Mouse (Mus musculus) E14TG2a.4 (cell line): ENCODE data around the gene Car10.

Source experiments
- H3K27me3 ChIP-seq: 2 replicates; pipeline ENCODE4 v1.6.1; 2014; ENCODE audit warnings: low read length, control low read depth; ENCODE audit not compliant: insufficient read depth
- H3K36me3 ChIP-seq: 2 replicates; pipeline ENCODE4 v1.6.1; 2014; ENCODE audit warnings: low read length, control low read depth; ENCODE audit not compliant: insufficient read depth
- H3K4me1 ChIP-seq: replicated peaks from 2 replicates; pipeline ENCODE4 v1.6.1; 2014; ENCODE audit warnings: low read depth, low read length, control low read depth
- H3K4me3 ChIP-seq: replicated peaks from 2 replicates; pipeline ENCODE4 v1.5.1; 2014; ENCODE audit warnings: mild to moderate bottlenecking, low read length
- H3K9me3 ChIP-seq: 2 replicates; pipeline ENCODE4 v1.6.1; 2014; ENCODE audit warnings: low read length, control low read depth
- CTCF ChIP-seq: conservative IDR thresholded peaks from 2 replicates; pipeline ENCODE4 v1.5.1; 2014; ENCODE audit warnings: low read length
- NANOG ChIP-seq: IDR thresholded peaks from 2 replicates; pipeline ENCODE4 v1.6.1; 2014; ENCODE audit warnings: borderline replicate concordance, low read length, mixed read lengths
- POU5F1 ChIP-seq: IDR thresholded peaks from 2 replicates; pipeline ENCODE4 v1.6.1; 2014; ENCODE audit warnings: low read length, borderline replicate concordance

Gene Car10

GRCm38 (mm10) chr11:93512843-93513242 lies 415.0 kb downstream of the Car10 start:
- Histone ChIP-seq H3K4me3 (no peak overlapping the region), H3K27me3 (no peaks in the 10 kb centered on the region), H3K4me1 (no peaks in the 10 kb centered on the region), H3K36me3 (no peaks in the 10 kb centered on the region), H3K9me3 (no peaks in the 10 kb centered on the region)
- TF ChIP-seq CTCF = no peak
- no peak for TF ChIP-seq NANOG
- TF ChIP-seq POU5F1 = no peak

GRCm38 (mm10) chr11:93514396-93514795 lies 416.6 kb downstream of the Car10 start:
- H3K4me1 ChIP-seq = no peaks in the 10 kb centered on the region
- no peak overlapping the region for H3K4me3 ChIP-seq
- H3K36me3 ChIP-seq = no peaks in the 10 kb centered on the region
- no peaks in the 10 kb centered on the region for H3K27me3 ChIP-seq
- TF ChIP-seq NANOG (no peak), CTCF (no peak), POU5F1 (no peak)
- no peaks in the 10 kb centered on the region for H3K9me3 ChIP-seq

DNA sequence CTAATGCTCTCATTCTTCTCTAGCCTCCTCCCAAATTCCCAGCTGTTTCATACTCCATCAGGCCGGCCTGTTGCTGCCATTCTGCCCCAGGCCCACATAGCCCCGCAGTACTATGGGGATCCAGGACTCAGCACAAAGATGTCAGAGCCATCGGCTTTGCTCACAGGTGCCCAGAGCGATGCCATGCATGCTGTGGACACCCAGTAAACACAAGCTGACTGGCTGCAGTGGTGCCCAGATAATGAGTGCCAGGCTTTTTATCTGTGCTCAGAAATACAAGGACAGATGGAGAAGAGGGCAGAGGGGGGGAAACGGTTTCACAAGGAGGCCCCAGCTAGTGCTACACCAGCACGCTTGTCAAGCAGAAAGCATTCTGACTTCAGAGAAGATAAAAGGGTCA lies 417.7 kb downstream of the Car10 start:
- no peak for TF ChIP-seq POU5F1
- TF ChIP-seq CTCF = no peak
- no peak for TF ChIP-seq NANOG

GRCm38 (mm10) chr11:93516216-93516615 lies 418.4 kb downstream of the Car10 start:
- Histone ChIP-seq H3K27me3 (no peaks in the 10 kb centered on the region), H3K4me3 (no peak overlapping the region), H3K36me3 (no peaks in the 10 kb centered on the region), H3K9me3 (no peaks in the 10 kb centered on the region), H3K4me1 (no peaks in the 10 kb centered on the region)
- TF ChIP-seq CTCF = no peak
- TF ChIP-seq POU5F1 = no peak
- TF ChIP-seq NANOG = no peak

More for the DNA sequence above, 417.7 kb downstream of the Car10 start:
- Histone ChIP-seq H3K4me3 (no peak overlapping the region), H3K27me3 (no peaks in the 10 kb centered on the region), H3K4me1 (no peaks in the 10 kb centered on the region), H3K36me3 (no peaks in the 10 kb centered on the region), H3K9me3 (no peaks in the 10 kb centered on the region)

DNA sequence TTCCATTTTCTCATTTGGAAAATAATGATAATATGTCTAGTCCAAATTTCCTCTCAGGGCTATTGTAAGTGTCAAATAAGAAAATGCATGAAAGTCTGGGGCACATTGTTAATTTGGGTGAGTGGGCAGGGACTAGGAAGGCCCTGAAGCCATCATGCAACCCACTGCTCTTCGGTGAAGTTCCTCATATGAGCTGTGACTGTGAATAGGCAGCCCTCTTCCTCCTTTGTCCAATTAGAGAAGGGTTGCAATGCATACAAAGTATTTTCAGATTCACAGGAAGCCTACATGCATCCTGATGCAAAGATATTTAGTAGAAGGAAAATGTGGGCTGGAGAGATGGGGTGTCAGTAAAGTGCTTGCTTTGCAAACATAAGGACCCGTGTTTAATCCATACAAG lies 419.1 kb downstream of the Car10 start:
- no peaks in the 10 kb centered on the region for H3K4me1 ChIP-seq
- H3K36me3 ChIP-seq = no peaks in the 10 kb centered on the region
- H3K27me3 ChIP-seq = no peaks in the 10 kb centered on the region
- H3K4me3 ChIP-seq = no peak overlapping the region
- TF ChIP-seq NANOG (no peak), CTCF (no peak), POU5F1 (no peak)
- H3K9me3 ChIP-seq = no peaks in the 10 kb centered on the region

DNA sequence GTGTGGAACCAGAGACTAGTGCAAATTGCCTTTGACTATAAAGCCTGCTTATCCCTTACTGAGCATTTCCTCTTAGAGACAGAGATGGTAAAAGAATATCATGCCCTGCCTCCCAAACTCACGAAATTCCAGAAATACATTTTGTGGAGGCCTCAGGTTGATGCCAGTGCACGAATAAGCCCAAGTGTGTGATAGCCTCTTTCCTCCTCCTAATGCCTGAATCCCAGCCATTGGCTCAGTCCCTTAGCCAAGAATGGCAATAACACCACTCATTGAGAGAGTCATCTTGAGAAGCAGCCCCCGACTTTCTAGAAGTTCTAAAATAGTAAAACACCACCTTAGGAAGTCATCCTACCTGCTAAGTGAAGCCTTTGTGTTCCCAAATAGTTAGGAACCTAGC lies 424.7 kb downstream of the Car10 start:
- Histone ChIP-seq H3K27me3 (no peaks in the 10 kb centered on the region), H3K9me3 (peaks cover 9% of the 10 kb centered on the region; the same call in 1 of the 2 replicates), H3K4me1 (no peaks in the 10 kb centered on the region), H3K4me3 (no peak overlapping the region), H3K36me3 (no peaks in the 10 kb centered on the region)
- no peak for TF ChIP-seq NANOG
- TF ChIP-seq CTCF = no peak
- no peak for TF ChIP-seq POU5F1

DNA sequence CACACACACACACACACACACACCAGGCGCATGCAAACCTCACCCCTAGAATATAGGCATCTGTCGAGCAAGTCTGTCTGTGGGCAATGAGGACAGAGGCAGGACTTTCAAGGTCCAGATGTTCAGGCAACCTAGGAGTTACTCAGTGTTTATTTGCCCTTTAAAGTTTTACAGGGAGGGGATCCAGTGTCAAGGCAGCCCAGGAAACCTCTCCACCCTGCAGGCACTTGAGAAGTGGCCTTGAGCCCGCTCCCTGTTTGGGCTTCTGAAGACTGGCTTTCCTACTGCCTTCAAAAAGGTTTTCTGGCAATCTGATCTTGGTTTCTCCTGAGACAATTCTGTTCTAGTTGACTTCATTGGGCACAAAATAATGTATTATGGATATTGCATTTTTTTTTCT lies 428.1 kb downstream of the Car10 start:
- Histone ChIP-seq H3K27me3 (no peaks in the 10 kb centered on the region), H3K36me3 (no peaks in the 10 kb centered on the region)
- TF ChIP-seq CTCF (no peak), POU5F1 (no peak), NANOG (no peak)

DNA sequence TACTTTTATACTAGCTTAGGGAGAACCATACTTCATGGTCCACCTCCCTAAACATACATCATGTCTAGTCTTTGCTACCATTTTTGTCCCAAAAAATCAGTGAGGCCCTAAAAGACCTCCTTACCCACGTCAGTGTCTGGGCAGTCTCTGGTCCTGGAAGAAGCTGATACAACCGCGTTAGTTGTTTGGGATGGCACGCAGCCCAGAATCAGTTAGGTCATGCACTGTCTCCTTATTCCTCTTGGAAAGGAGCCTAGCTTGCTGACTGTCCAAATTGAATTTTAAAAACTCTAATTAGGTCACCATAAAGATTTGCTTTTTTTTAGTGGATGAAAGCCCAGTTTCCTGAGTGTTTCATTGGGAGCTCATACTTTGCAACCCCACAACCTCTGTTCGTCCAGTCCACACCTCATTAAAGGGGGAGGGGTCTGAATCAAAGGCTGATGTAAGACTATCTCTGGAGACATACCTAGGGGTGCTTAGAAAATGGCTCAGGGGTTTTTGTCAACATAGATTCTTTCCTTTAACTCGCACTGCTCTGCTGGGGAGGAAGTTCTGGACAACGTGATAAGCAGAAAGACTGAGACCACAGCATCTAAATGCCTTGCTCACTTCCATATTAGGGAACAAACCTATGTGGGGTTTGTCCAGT lies 433.3 kb downstream of the Car10 start:
- no peaks in the 10 kb centered on the region for H3K4me1 ChIP-seq
- no peaks in the 10 kb centered on the region for H3K27me3 ChIP-seq
- H3K4me3 ChIP-seq = no peak overlapping the region
- TF ChIP-seq CTCF (no peak), POU5F1 (no peak), NANOG (no peak)
- peaks cover 5% of the 10 kb centered on the region; the same call in 1 of the 2 replicates for H3K9me3 ChIP-seq
- no peaks in the 10 kb centered on the region for H3K36me3 ChIP-seq

More for the DNA sequence above, 428.1 kb downstream of the Car10 start:
- Histone ChIP-seq H3K4me3 (no peak overlapping the region), H3K4me1 (no peaks in the 10 kb centered on the region), H3K9me3 (peaks cover 9% of the 10 kb centered on the region; the same call in 1 of the 2 replicates)

- Histone ChIP-seq H3K27me3 (no peaks in the 10 kb centered on the region), H3K4me3 (no peak overlapping the region), H3K4me1 (no peaks in the 10 kb centered on the region), H3K36me3 (no peaks in the 10 kb centered on the region), H3K9me3 (no peaks in the 10 kb centered on the region)
- TF ChIP-seq POU5F1 = no peak
- no peak for TF ChIP-seq NANOG
- no peak for TF ChIP-seq CTCF
Observed at GRCm38 (mm10) chr11:93536244-93536643, 438.4 kb downstream of the Car10 start.

DNA sequence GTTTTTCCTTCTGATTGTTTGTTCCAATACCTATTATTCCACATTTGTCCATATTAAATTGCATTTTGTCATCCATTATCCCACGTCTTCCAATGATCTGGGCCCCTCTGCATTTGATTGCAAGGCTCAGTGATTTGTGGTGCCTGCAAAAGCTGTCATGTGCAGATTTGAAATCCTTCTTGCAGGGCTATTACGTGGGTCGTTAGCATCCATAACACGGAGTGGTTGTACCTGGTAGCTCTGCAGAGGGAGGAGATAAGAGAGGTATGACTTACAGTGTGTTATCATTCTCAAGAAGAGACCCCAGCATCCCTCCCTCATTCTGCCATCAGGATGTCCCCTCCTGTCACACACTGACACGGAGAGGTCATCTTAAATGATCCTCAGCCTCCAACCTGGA lies 451.1 kb downstream of the Car10 start:
- Histone ChIP-seq H3K9me3 (no peaks in the 10 kb centered on the region), H3K27me3 (no peaks in the 10 kb centered on the region; the same call in 1 of the 2 replicates)

More for the DNA sequence above, 451.1 kb downstream of the Car10 start:
- Histone ChIP-seq H3K4me1 (no peaks in the 10 kb centered on the region), H3K4me3 (no peak overlapping the region), H3K36me3 (no peaks in the 10 kb centered on the region)
- TF ChIP-seq POU5F1 = no peak
- no peak for TF ChIP-seq NANOG
- TF ChIP-seq CTCF = no peak
